Mouse (Mus musculus) bone marrow macrophage, adult 2 months (primary cell): ENCODE results near the gene Gnptab.

Experiments used
- CTCF ChIP-seq: IDR thresholded peaks from 2 replicates; pipeline ENCODE4 v1.5.1; 2012; ENCODE audit warnings: low read depth, mild to moderate bottlenecking, low read length, moderate library complexity
- POLR2A ChIP-seq: IDR thresholded peaks from 2 replicates; pipeline ENCODE4 v1.6.1; 2012; ENCODE audit warnings: mild to moderate bottlenecking, low read depth, low read length, borderline replicate concordance

GRCm38 (mm10) chr10:88362218-88362617 is 16.7 kb upstream of the Gnptab start:
- no peak for TF ChIP-seq CTCF
- TF ChIP-seq POLR2A = no peak
